Mouse (Mus musculus) cerebellum, postnatal 14 days (tissue): ENCODE measurements around the gene Hps6.
"Not testable (repeated sequence)": the region's sequence is repeated elsewhere in the genome, so short reads cannot be mapped to it uniquely, and the experiment has no call there.

ENCODE experiments used
- DNase-seq, 2 experiments: peaks; one replicate each; pipeline ENCODE4 v3.0.0; 2021; ENCODE audit warnings: mixed read lengths in 2 of 2

The Hps6 gene

DNA sequence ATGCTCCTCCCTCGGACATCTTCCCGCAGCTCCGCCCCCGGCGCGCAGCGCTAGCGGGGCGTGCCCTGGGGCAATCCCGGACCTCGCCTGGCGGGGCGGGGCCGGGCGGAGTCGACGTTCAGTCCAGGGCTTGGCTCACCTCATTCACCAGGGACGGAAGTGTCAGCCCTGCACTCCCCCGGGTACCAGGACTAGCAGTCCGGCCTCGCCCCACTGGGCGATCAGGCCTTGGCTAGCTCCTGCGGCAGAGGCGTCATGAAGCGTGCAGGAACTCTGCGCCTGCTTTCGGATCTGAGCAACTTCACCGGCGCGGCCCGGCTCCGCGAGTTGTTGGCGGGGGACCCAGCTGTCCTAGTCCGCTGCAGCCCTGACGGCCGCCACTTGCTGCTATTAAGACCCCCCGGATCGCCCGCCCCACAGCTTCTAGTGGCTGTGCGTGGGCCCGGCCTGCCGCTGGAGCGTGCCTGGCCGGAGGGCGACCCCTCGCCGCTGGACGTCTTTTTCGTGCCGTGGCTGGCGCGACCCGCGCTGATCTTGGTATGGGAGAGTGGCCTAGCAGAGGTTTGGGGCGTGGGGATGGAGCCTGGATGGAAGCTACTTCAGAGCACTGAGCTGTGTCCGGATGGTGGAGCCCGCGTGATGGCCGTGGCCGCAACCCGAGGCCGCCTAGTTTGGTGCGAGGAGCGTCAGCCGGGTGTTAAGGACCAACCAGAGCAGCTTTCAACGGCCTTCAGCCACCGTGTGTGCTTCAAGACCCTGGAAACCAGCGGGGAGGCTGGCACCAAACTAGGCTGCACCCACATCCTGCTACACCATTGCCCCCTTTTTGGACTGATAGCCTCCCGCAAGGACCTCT lies at the start of gene Hps6:
Hps6 (plus strand) TSS at position 138 of the 856 bp plus-strand sequence.
- DNase-seq: peak; percentile 74 to 84

DNA sequence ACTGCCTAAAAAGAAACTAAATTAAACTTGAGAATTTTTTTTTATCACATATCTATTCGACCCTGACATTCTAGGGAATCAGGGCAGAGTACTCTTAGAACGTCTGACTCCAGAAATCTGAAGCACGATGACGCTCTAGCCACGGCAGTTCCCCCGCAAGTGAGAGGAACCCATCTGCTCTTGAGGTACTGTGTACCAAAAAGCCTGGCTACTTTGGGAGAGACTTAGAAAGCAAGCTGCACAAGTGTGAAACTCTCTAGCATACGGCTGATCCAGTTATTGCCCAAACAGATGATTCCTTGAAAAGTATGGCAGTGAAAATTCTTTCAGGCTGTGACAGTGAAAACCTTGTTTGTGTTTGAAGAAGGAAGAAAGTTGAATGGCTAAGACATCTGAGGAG lies 46.6 kb upstream of the Hps6 start:
- DNase-seq: no peak

DNA sequence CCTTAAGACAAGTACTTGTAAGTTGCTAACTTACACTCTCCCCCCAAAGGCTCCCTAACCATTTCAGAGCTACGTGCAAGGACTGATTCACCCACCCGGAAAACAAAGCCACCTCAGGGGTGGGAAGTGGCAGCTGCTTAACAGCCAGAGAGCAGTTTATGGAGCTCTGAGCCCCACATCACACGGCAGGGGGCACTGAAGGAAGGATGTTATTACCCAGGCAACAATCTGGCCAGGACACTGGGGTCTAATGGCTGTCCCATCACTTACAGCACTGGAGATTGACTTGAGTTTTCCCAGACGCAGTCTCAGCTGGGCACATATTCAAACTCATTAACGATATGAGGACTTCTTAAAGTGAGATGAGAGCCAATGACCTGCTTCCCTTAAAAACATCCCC lies 42.5 kb upstream of the Hps6 start:
- DNase-seq: peak in 1 of 2 experiments; percentile 13

DNA sequence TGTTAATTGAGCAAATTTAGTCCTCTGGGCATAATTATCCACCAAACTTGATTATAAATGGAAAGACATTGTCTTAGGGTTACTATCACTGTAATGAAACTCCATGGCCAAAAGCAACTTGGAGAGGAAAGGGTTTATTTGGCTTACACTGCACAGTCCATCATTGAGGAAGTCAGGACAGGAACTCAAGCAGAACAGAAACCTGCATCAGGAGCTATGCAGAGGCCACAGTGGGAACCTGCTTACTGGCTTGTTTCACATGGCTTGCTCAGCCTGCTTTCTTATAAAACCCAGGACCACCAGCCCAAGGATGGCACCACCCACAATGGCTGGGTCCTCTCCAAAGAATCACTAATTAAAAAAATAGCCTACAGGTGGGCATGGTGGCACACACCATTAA lies 18.9 kb upstream of the Hps6 start:
- DNase-seq: no peak

DNA sequence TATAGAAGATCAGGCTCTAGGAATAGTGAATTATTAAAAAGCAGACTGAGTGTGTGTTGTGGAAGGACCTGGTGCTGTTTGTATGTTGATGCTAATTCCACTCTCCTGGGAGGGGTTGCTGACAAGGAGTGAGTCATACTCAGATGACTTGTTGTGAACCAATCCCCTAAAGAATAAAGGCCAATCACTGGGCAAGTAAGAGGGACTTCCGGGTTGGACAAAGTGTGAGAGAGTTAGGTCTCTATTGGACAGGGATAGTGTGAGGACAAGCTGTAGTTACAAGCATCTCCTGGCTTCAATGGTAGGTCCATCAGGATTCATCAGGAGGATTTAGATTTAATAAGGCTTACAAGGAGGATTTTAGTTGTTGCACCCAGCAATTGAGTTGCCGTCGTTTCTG lies 15.1 kb upstream of the Hps6 start:
- no peak for DNase-seq

DNA sequence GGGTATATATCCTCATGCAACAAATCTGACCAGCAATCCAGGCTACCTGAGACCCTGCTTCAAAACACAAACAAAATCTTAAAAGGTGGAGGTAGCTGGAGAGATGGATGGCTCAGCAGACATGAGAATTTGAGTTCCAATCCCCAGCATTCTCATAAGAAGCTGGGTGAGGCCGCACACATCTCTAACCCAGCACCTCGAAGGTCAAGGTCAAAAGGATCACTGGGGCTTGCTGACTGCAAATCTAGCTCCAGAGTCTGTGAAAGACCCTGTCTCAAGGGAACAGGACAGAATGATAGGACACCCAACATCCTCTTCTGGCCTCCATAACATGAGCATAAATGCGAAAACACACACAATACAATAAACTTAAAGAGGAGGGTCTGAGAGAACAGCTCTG lies 12.1 kb upstream of the Hps6 start:
- no peak for DNase-seq

DNA sequence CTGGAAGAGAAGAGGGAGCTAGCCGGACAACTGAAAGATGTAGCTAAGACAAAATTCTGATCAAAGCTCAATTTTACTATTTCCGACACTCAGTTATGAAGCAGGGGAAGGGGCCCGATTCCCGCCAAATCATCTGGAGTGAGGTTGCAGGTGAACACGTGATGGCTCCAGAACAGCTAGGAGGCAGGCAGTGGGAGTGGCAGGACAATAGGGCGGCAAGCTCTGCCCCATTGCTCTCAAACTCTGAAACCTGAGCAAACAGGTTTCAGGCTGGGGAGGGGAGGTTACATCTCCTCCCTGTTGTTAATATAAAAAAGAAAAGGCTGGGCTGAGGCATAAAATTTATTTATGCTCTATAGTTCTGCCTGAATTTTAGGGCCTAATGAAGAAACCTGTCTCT lies 9.9 kb upstream of the Hps6 start:
- not testable (repeated sequence) for DNase-seq

DNA sequence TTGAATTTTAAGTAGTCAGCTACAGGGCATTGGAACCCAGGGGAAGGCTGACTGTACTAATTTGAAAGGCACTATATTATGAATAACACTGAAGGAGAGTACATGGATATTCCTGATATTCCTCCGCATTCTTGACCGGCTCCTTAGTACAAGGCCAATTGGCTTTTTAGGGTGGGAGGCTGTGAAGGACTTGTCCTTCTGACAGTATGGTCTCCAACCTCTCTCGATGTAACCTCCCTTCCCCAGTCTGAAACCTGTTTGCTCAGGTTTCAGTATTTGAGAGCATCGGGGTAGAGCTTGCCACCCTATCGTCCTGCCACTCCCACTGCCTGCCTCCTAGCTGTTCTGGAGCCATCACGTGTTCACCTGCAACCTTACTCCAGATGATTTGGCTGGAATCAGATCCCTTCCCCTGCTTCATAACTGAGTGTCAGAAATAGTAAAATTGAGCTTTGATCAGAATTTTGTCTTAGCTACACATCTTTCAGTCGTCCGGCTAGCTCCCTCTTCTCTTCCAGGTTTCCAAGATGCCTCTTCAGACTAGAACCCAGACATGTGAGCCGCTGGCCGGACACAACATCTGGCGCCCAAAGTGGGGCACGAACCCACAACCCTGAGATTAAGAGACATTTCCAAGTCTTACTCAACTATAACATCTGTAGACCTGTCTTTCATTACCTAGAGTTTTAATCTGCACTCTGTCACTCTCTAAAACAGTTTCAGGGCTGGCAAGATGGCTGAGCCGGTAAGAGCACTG lies 9.1 kb upstream of the Hps6 start:
- no peak for DNase-seq

DNA sequence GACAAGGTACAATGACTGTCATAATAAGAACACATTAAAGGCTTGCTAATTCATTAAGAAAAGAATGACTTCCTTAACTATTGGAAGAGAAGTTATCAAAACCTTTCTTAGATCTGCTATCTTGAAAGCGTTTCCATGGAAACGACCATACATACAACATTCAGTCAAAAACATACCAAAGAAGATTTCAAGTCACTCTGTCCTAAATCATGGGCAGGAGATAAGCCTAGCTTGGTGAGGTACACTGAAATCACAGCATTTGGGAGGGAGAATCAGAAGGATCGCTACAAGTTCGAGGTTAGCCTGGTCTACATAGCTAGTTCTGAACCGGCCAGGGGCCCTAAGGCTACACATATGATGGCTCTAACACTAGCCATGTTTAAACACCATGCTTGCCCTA lies 5.9 kb upstream of the Hps6 start:
- DNase-seq: peak in 1 of 2 experiments; percentile 9

DNA sequence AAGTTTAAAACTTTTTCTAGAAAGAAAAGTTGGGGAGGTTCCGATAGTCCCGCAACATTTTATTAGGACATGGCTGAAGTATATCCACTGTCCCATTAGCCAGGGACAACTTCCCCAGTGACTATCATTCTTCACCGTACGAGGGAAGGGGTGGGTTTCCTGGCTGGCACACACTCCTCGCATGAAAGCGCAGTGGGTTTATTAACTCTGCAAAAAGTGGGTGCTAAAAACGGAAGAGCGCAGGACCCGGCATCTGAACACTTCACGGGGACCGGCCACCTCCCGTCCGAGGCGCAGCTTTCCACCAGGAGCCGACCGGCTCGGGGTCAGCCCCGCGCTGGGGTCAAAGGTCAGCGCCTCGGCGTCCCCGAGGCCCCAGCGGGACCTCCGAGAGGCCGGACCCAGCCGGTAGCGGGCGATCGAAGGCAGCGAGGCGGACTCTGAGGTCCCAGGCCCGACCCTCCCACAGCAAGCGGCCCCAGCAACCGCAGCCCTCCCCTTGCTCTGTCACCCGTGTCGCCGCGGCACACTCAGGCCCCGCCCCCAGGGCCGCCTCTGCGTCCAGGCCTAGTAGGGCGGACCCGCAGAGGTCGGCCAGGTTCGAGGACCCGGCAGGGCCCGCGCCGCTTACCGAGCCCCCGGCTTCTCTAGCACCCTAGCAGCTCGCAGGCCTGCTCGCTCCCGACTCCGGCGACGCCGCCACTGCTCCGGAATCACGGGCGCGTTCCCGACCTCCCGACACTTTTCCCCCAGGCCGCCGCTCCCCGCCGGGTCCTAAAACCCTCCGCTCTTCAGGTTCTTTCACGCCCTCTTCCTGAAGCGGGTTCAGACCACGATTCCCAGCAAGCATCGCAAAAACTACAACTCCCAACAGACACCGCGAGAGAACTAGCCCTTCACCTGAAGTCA lies 5.3 kb upstream of the Hps6 start, which contains the start of gene Armh3:
Armh3 (minus strand) TSS at position 704 of the 909 bp plus-strand sequence.
- peak; percentile 95 to 96 for DNase-seq

DNA sequence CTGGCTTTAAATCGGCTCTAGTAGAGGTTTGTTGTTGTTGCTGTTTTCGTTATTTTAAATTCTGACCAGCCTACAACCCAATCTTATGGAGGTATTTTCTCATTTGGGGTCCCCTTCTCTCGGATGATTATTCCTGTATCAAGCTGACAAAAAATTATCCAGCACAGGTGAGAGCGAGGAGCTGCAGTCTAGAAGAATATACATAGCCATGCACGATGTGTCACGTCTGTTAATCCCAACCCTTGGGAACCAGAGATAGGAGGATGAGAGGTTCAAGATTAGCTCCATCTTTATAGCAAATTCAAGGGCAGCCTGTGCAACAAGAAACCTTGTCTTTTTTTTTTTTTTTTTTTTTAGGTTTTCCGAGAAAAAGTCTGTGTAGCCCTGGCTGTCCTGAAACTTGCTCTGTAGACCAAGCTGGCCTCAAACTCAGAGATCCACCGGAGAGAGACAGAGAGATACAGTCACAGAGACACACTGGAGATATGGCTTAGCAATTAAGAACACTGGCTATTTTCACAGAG lies 4.6 kb upstream of the Hps6 start:
- DNase-seq: no peak

DNA sequence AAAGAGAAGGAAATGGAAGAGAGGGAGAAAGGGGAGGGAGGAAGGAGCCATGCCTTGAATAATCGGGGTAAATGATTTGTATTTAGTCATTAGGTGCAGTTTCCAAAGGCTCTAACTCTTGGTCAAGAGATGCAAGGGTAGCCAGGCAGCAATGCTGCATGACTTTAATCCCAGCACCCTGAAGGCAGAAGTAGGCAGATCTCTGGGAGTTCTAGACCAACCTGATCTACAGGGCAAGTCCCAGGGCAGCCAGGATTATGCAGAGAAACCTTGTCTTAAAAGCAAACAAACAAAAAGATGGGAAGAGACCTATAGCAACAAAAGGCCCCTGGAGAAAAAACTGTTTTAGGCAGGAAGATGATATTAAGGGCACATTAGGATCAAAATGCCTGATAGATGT lies 3.9 kb upstream of the Hps6 start:
- no peak for DNase-seq

DNA sequence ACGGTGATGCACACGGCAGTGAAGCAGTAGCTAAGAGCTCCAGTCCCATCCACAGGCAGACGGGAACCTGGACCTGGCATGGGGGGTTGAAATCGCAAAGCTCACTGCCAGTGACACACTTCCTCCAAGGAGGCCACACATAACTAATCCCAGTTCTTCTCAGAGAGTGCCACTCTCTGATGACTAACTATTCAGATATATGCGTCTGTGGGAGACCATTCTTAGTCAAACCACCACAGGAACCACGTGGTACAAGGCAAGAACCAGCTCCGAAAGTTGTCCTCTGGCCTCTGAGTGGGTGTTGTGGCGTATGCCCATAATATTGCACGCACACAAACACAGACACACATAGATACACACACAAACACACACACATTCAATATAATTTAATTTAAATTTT lies 1.0 kb upstream of the Hps6 start:
- no peak for DNase-seq

DNA sequence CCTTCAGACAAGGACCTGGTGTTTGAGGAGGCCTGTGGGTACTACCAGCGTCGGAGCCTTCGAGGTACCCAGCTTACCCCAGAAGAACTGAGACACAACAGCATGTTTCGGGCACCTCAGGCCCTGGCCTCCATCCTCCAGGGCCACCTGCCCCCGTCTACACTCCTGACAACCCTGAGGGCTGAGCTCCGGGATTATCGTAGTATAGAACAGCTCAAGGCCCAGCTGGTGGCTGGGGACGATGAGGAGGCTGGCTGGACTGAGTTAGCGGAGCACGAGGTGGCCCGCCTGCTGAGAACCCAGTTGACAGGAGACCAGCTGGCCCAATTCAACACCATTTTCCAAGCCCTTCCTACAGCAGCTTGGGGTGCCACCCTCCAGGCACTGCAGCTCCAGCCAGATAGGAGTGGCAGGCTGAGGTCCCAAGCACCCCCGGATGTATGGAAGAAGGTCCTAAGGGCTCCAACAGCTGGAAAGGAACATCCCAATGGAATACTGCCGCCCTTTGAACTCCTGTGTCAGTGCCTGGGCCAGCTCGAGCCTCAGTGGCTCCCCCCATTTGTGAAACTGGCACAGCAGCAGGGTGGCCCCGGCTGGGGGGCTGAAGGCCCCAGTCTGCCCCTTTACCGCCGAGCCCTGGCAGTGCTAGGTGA lies 1.6 kb downstream of the Hps6 start:
- DNase-seq: no peak

DNA sequence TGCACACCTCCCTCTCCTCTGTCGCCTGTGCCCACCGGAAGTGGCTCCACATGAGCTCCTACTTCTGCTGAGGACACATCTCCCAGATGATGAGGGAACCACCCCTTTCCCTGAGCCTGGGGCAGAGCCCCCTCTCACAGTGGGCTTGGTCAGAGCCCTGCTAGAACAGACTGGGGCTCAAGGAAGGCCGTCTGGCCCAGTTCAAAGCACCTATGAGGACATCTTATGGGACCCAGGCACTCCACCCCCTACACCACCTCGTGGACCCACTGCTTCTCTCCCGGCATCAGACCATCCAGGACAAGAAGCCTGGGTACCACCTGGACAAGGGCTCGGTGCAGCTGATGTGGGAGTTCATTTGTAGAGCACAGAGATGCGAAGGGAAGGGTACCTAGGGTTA lies 2.4 kb downstream of the Hps6 start:
- no peak for DNase-seq

DNA sequence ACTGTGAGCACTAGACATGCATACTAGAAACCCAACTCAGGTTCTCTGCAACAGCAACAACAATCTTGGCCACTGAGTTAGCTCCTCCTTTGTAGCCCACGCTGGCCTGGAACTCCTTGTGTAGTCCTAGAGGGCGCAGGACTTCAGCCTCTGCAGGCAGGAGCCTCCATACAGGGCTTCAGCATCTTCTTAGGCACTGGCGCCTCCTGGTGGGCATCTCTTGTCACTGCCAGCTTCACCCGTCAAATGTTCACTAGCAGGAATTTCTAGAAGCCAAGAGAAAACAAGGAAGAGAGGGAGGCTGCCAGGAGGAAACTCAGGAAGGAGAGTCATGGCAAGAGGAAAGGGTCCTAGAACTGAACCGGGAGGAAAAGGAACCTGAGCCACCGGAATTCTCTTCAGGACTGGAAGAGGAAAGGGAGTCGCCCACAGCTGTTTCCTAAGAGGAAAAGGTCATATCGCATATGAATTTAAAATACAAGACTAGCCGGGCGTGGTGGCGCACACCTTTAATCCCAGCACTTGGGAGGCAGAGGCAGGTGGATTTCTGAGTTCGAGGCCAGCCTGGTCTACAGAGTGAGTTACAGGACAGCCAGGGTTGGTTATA lies 11.4 kb downstream of the Hps6 start:
- DNase-seq: peak; percentile 92 to 95

DNA sequence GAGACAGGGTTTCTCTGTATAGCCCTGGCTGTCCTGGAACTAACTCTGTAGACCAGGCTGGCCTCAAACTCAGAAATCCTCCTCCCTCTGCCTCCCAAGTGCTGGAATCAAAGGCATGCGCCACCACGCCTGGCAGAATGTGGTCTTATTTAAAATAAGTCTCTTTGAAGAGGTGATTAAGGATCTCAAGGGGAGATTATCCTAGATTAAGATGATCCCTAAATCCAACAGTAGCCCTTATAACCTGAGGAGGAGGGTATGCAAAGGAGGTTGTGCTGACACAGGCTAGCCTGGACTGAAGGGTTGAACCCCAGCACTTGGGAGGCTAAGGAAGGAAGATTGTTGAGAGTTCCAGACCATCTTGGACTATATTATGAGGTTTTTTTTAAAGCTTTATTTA lies 12.7 kb downstream of the Hps6 start:
- DNase-seq: no peak

DNA sequence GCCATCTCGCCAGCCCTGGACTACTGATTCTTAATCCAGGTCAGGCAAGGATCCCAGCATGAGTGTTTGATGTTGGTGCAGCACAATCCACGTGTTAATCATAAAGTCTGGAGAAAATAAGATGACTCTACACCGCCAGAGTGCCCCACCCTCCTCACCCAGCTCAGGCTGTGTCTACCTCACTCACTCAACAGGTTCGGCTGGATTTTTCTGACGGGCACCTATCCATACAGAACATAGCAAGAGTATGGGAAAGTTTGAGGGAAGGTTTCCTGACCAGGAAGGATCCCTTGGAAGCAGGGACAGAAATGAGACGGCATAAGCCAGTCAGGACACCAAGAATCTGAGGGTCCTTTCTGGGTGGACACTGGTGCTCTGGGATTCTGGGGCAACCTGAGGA lies 21.7 kb downstream of the Hps6 start:
- DNase-seq: no peak

DNA sequence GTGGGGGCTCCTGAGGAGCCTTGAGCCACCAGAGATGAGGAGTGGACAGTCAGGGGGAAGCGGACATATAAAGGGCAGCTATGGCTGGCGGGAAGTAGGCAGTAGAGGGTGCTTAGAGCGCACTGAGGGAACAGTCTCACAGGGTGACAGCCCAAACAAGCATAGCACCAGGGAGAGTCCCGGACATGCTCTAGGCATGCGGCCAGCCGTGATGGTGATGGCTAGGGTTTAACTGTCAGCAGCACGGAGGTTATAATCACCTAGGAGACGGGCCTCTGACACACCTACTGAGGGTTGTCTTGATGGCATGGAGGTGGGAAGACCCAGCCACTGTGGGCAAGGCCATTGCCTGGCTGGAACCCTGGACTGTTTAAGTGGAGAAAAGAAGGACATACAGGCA lies 23.3 kb downstream of the Hps6 start:
- no peak for DNase-seq

DNA sequence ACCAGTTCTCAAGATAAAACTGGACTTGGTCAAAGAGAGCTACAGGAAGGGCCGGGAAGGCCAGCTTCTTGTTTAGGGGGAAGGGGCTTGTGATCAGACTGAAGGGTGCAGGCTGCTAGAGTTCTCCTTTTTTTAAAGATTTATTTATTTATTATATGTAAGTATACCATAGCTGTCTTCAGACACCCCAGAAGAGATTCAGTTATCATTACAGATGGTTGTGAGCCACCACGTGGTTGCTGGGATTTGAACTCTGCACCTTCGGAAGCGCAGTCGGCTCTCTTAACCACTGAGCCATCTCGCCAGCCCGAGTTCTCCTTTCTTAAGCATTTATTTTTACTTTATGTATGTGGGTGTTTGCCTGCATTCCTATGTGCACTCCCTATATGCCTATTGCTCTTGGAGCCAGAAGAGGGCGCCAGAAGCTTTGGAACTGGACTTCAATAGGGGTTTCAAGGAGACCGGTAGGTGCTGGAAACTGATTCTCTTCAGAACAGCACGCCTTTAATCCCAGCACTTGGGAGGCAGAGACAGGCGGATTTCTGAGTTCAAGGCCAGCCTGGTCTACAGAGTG lies 25.5 kb downstream of the Hps6 start:
- no peak for DNase-seq

DNA sequence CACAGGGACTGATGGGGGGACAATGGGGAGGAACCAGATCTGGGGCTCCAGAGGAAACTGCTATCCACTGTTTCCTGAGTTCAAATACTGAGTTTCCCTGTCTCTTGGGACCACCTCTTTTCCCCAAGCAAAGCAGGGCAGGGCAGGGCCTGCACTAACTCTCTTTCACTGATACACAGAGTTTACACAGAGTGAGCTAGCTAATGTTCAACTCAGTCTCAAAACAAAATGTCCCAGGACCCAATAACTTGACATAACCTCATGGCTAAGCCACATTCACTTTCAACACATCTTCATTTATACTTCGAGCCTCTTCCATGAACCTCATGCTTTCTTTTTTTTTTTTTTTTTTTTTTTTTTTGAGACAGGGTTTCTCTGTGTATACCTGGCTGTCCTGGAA lies 26.3 kb downstream of the Hps6 start:
- DNase-seq: no peak
